Mouse (Mus musculus) stomach, postnatal 0 days (tissue): Measurements from ENCODE around the gene Card10.

Experiments
- CTCF ChIP-seq: IDR thresholded peaks from 2 replicates; pipeline ENCODE4 v1.5.1; 2016; ENCODE audit warnings: antibody characterized with exemption, low read depth, mild to moderate bottlenecking, moderate library complexity
- EP300 ChIP-seq: optimal IDR thresholded peaks from 2 replicates; pipeline ENCODE3; 2016; ENCODE audit warnings: antibody characterized with exemption

DNA sequence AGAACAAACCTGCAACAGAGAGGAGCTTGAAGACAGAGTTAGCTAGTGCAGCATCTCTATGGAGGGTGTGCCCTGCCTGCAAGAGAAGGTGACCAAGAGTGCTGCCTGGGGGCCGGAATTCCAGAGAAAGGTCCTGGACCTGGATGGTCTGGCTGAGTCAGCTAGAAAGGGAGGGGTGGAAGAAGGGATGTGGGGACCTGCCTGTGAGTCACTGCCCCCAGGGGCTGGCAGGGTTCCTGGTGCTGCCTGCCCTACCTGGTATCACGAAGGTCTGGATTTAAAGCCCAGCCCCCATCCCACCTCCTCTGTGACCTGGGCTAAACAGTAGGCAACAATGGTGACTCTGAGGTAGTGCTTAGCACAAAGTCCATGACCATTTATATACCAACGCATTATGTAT, 4.3 kb upstream of the Card10 start:
- TF ChIP-seq CTCF (no peak), EP300 (no peak)
